Mouse (Mus musculus) liver, embryonic 11.5 days (tissue): ENCODE results near the gene Upp2. TPM values are rescaled to one million over a fixed set of nuclear protein-coding genes. Genes with fewer than 3 reads are reported as not detected.

Experiments
- ATAC-seq: fragments of 200-750 bp; cut with Nextera tagmentation; replicated peaks from 2 replicates; pipeline ENCODE4 v1.8.0; 2017; ENCODE audit warnings: moderate number of reproducible peaks, mild to moderate bottlenecking, moderate TSS enrichment, moderate library complexity; ENCODE audit not compliant: low FRiP score
- DNase-seq: peaks from one replicate; pipeline ENCODE4 v3.0.0-alpha.2; 2017; ENCODE audit warnings: low spot score
- H3K27ac ChIP-seq: fragments of 300-500 bp; sonication (generic); 2 replicates; pipeline ENCODE4 v1.5.1; 2014; ENCODE audit warnings: mild to moderate bottlenecking, low read depth, low read length, control low read depth
- H3K27me3 ChIP-seq: fragments of 300-500 bp; sonication (generic); replicated peaks from 2 replicates; pipeline ENCODE4 v1.6.1; 2014; ENCODE audit warnings: low read length, mixed read lengths; ENCODE audit not compliant: control insufficient read depth, insufficient read depth
- H3K36me3 ChIP-seq: fragments of 300-500 bp; sonication (generic); 2 replicates; pipeline ENCODE4 v1.6.1; 2014; ENCODE audit warnings: mild to moderate bottlenecking, low read length, moderate library complexity, mixed read lengths; ENCODE audit not compliant: control insufficient read depth, insufficient read depth
- H3K4me1 ChIP-seq: fragments of 300-500 bp; sonication (generic); replicated peaks from 2 replicates; pipeline ENCODE4 v1.6.1; 2014; ENCODE audit warnings: low read length, mixed read lengths; ENCODE audit not compliant: control insufficient read depth, insufficient read depth
- H3K4me2 ChIP-seq: fragments of 300-500 bp; sonication (generic); 2 replicates; pipeline ENCODE4 v1.6.1; 2014; ENCODE audit warnings: mild to moderate bottlenecking, control low read depth, moderate library complexity
- H3K4me3 ChIP-seq: fragments of 300-500 bp; sonication (generic); 2 replicates; pipeline ENCODE4 v1.5.1; 2014; ENCODE audit warnings: low read depth, low read length, control low read depth
- H3K9ac ChIP-seq: fragments of 300-500 bp; sonication (generic); 2 replicates; pipeline ENCODE4 v1.6.1; 2014; ENCODE audit warnings: low read depth, low read length, control low read depth
- H3K9me3 ChIP-seq: fragments of 300-500 bp; sonication (generic); 2 replicates; pipeline ENCODE4 v1.6.1; 2016; ENCODE audit warnings: low read length, inconsistent platforms, mixed read lengths; ENCODE audit not compliant: control insufficient read depth
- WGBS: fragments of 180-500 bp; shearing (Covaris S2); extraction: QIAGEN DNeasy Blood & Tissue Kit; methylation state at CpG from one replicate; pipeline ENCODE4 v1.1.7; 2014; 5-methylcytosine and 5-hydroxymethylcytosine counted together
- polyA plus RNA-seq: library from polyadenylated mRNA; unstranded; fragments of >200 nt; fragmentation: Nextera tagmentation; extraction: Ambion mirVana; gene quantifications from 2 replicates; pipeline ENCODE4 v1.2.1, GENCODE M21; 2014

Gene Upp2
- polyA plus RNA-seq, 1 experiment from 2014 or later: 4.8 TPM

GRCm38 (mm10) chr2:58786681-58787080, 219.6 kb downstream of the Upp2 start:
- Histone ChIP-seq H3K27me3 (no peaks in the 10 kb centered on the region), H3K4me2 (no peak overlapping the region), H3K27ac (no peak overlapping the region), H3K9ac (no peak overlapping the region), H3K4me1 (no peaks in the 10 kb centered on the region), H3K9me3 (no peaks in the 10 kb centered on the region), H3K36me3 (no peaks in the 10 kb centered on the region), H3K4me3 (no peak overlapping the region)
- DNase-seq: no peak
- ATAC-seq: no peak
- WGBS: 61% methylated on average over 8 of the region's 8 CpGs

GRCm38 (mm10) chr2:58787360-58787759, 220.3 kb downstream of the Upp2 start:
- Histone ChIP-seq H3K9me3 (no peaks in the 10 kb centered on the region), H3K4me3 (no peak overlapping the region), H3K4me2 (no peak overlapping the region), H3K36me3 (no peaks in the 10 kb centered on the region), H3K9ac (no peak overlapping the region), H3K27me3 (no peaks in the 10 kb centered on the region), H3K27ac (no peak overlapping the region), H3K4me1 (no peaks in the 10 kb centered on the region)
- WGBS: 54% methylated on average over 7 of the region's 7 CpGs
- ATAC-seq (no peak), DNase-seq (no peak)

GRCm38 (mm10) chr2:58789934-58790333, 222.8 kb downstream of the Upp2 start:
- Histone ChIP-seq H3K9me3 (no peaks in the 10 kb centered on the region), H3K4me3 (no peak overlapping the region), H3K4me1 (no peaks in the 10 kb centered on the region), H3K27ac (no peak overlapping the region), H3K4me2 (no peak overlapping the region), H3K27me3 (no peaks in the 10 kb centered on the region), H3K9ac (no peak overlapping the region), H3K36me3 (no peaks in the 10 kb centered on the region)
- DNase-seq (no peak), ATAC-seq (no peak)
- 87% methylated on average over 7 of the region's 7 CpGs for WGBS

- no peak overlapping the region for H3K27ac ChIP-seq
- H3K4me3 ChIP-seq: no peak overlapping the region
- no peak for ATAC-seq
- 79% methylated on average over 4 of the region's 4 CpGs for WGBS
- no peaks in the 10 kb centered on the region for H3K4me1 ChIP-seq
- H3K9ac ChIP-seq: no peak overlapping the region
- no peak for DNase-seq
- H3K36me3 ChIP-seq: no peaks in the 10 kb centered on the region
- no peaks in the 10 kb centered on the region for H3K9me3 ChIP-seq
- no peak overlapping the region for H3K4me2 ChIP-seq
- H3K27me3 ChIP-seq: no peaks in the 10 kb centered on the region
Observed at GRCm38 (mm10) chr2:58790361-58790760, 223.3 kb downstream of the Upp2 start.

GRCm38 (mm10) chr2:58794489-58794888, 227.4 kb downstream of the Upp2 start:
- no peak for ATAC-seq
- no peak overlapping the region for H3K4me2 ChIP-seq
- H3K27me3 ChIP-seq: no peaks in the 10 kb centered on the region
- no peak overlapping the region for H3K27ac ChIP-seq
- DNase-seq: no peak
- no peak overlapping the region for H3K9ac ChIP-seq
- no peaks in the 10 kb centered on the region for H3K9me3 ChIP-seq
- no peaks in the 10 kb centered on the region for H3K4me1 ChIP-seq
- no peak overlapping the region for H3K4me3 ChIP-seq
- WGBS: 72% methylated on average over 15 of the region's 15 CpGs
- no peaks in the 10 kb centered on the region for H3K36me3 ChIP-seq

- H3K4me1 ChIP-seq: no peaks in the 10 kb centered on the region
- H3K36me3 ChIP-seq: no peaks in the 10 kb centered on the region
- no peaks in the 10 kb centered on the region for H3K9me3 ChIP-seq
- H3K4me2 ChIP-seq: no peak overlapping the region
- no peak overlapping the region for H3K27ac ChIP-seq
- WGBS: 84% methylated on average over 5 of the region's 5 CpGs
- ATAC-seq (no peak), DNase-seq (no peak)
- H3K27me3 ChIP-seq: no peaks in the 10 kb centered on the region
- no peak overlapping the region for H3K4me3 ChIP-seq
- H3K9ac ChIP-seq: no peak overlapping the region
Observed at GRCm38 (mm10) chr2:58795432-58795831, 228.3 kb downstream of the Upp2 start.

GRCm38 (mm10) chr2:58797506-58797905, 230.4 kb downstream of the Upp2 start:
- Histone ChIP-seq H3K9ac (no peak overlapping the region), H3K27me3 (no peaks in the 10 kb centered on the region), H3K36me3 (no peaks in the 10 kb centered on the region), H3K4me2 (no peak overlapping the region), H3K9me3 (no peaks in the 10 kb centered on the region), H3K27ac (no peak overlapping the region), H3K4me3 (no peak overlapping the region), H3K4me1 (no peaks in the 10 kb centered on the region)
- DNase-seq (no peak), ATAC-seq (no peak)
- 78% methylated on average over 4 of the region's 4 CpGs for WGBS

GRCm38 (mm10) chr2:58799126-58799525, 232.0 kb downstream of the Upp2 start:
- 77% methylated on average over 9 of the region's 9 CpGs for WGBS
- Histone ChIP-seq H3K9me3 (no peaks in the 10 kb centered on the region), H3K4me1 (no peaks in the 10 kb centered on the region), H3K4me2 (no peak overlapping the region), H3K4me3 (no peak overlapping the region), H3K27ac (no peak overlapping the region), H3K9ac (no peak overlapping the region), H3K36me3 (no peaks in the 10 kb centered on the region), H3K27me3 (no peaks in the 10 kb centered on the region)
- no peak for DNase-seq
- ATAC-seq: no peak

- H3K36me3 ChIP-seq: no peaks in the 10 kb centered on the region
- H3K9ac ChIP-seq: no peak overlapping the region
- no peaks in the 10 kb centered on the region for H3K9me3 ChIP-seq
- no peak overlapping the region for H3K27ac ChIP-seq
- no peak overlapping the region for H3K4me2 ChIP-seq
- 70% methylated on average over 5 of the region's 5 CpGs for WGBS
- ATAC-seq (no peak), DNase-seq (no peak)
- no peak overlapping the region for H3K4me3 ChIP-seq
- no peaks in the 10 kb centered on the region for H3K27me3 ChIP-seq
- H3K4me1 ChIP-seq: no peaks in the 10 kb centered on the region
Observed at GRCm38 (mm10) chr2:58799623-58800022, 232.5 kb downstream of the Upp2 start.
